Mouse (Mus musculus) T-helper 1 cell (primary cell): ENCODE measurements around the gene Hipk3.

ENCODE experiments used
- in situ Hi-C: fragments of 300-600 bp; cut with MboI, MseI; formaldehyde crosslinking; loops from one replicate; pipeline ENCODE4 v1.15.1; 2025; ENCODE audit warnings: high pct_unique_total_duplicates

Gene Hipk3

GRCm38 (mm10) chr2:104413011-104413410 lies 81.2 kb downstream of the Hipk3 start:
- in situ Hi-C loops: loop anchor here (5.0 kb wide), 1 partner anchor 286 kb away; no protein-coding TSS in a partner anchor

- in situ Hi-C loops: loop anchor here (5.0 kb wide), 1 partner anchor 285 kb away; no protein-coding TSS in a partner anchor
Observed at GRCm38 (mm10) chr2:104412496-104412895, 81.8 kb downstream of the Hipk3 start.

- in situ Hi-C loops: loop anchor here (5.0 kb wide), 1 partner anchor 285 kb away; no protein-coding TSS in a partner anchor
Observed at GRCm38 (mm10) chr2:104411806-104412205, 82.4 kb downstream of the Hipk3 start.

GRCm38 (mm10) chr2:104410963-104411545 lies 83.2 kb downstream of the Hipk3 start, which contains the start of gene D430041D05Rik:
TSS of gene D430041D05Rik (minus strand) at chr2:104411013.
- in situ Hi-C loops: loop anchor here (5.0 kb wide), 1 partner anchor 284 kb away; no protein-coding TSS in a partner anchor

- in situ Hi-C loops: loop anchor here (5.0 kb wide), 1 partner anchor 283 kb away; no protein-coding TSS in a partner anchor
Observed at GRCm38 (mm10) chr2:104409851-104410821, 84.1 kb downstream of the Hipk3 start.

- in situ Hi-C loops: no loop called here
Observed at GRCm38 (mm10) chr2:104408351-104408750, 85.9 kb downstream of the Hipk3 start.

GRCm38 (mm10) chr2:104407913-104408312 lies 86.3 kb downstream of the Hipk3 start:
- in situ Hi-C loops: no loop called here

- in situ Hi-C loops: no loop called here
Observed at GRCm38 (mm10) chr2:104404036-104404435, 90.2 kb downstream of the Hipk3 start.

- in situ Hi-C loops: no loop called here
Observed at GRCm38 (mm10) chr2:104398651-104399290, 95.5 kb downstream of the Hipk3 start.

- in situ Hi-C loops: no loop called here
Observed at GRCm38 (mm10) chr2:104395961-104396360, 98.3 kb downstream of the Hipk3 start.

GRCm38 (mm10) chr2:104394769-104395168 lies 99.5 kb downstream of the Hipk3 start:
- in situ Hi-C loops: no loop called here

GRCm38 (mm10) chr2:104392700-104393312 lies 101.4 kb downstream of the Hipk3 start:
- in situ Hi-C loops: no loop called here

- in situ Hi-C loops: no loop called here
Observed at GRCm38 (mm10) chr2:104389231-104389630, 105.0 kb downstream of the Hipk3 start.

GRCm38 (mm10) chr2:104385941-104386340 lies 108.3 kb downstream of the Hipk3 start:
- in situ Hi-C loops: no loop called here

GRCm38 (mm10) chr2:104383589-104383988 lies 110.7 kb downstream of the Hipk3 start:
- in situ Hi-C loops: no loop called here

GRCm38 (mm10) chr2:104382813-104383212 lies 111.4 kb downstream of the Hipk3 start:
- in situ Hi-C loops: no loop called here

- in situ Hi-C loops: no loop called here
Observed at GRCm38 (mm10) chr2:104379304-104379703, 114.9 kb downstream of the Hipk3 start.

GRCm38 (mm10) chr2:104378791-104379190 lies 115.5 kb downstream of the Hipk3 start:
- in situ Hi-C loops: no loop called here

- in situ Hi-C loops: no loop called here
Observed at GRCm38 (mm10) chr2:104377990-104378389, 116.3 kb downstream of the Hipk3 start.
